In the genomic region with DNA sequence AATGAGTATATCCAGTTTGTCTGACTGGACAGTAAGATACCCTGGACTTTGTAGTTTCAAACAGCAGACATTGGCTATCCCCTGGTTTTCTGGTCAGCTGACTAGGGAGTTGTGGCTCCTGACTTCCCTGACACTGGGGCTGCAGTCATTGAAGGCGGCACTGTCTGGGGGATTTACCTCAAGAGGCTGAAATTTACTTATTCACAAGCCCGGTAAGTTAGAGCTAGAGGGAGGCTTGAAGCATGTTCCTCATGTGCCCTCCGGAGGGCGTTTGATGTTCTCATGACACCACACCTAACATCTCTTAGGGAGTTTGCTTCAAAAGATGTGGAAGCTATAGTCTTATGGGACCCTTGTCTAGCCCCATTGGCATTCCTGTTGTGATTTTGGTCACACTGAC, we compare ENCODE assay signal across 1 mouse cellular context.
TF ChIP-seq lines count a peak whose summit lies in the region.

No protein-coding gene starts in this region.

TF ChIP-seq in CH12.LX, 34 proteins besides CTCF, POLR2A, EP300 and RAD21 (continued from another document):
- no peak for TF ChIP-seq GABPA (IDR thresholded peaks at IDR 0.05; ENCODE audit: insufficient replicate concordance, low read depth, low read length)
- no peak for TF ChIP-seq ZC3H11A (IDR thresholded peaks at IDR 0.05; ENCODE audit: low read depth, low read length)
- TF ChIP-seq ZMIZ1 (IDR thresholded peaks at IDR 0.05; ENCODE audit: low read depth, low read length), result no peak
- TF ChIP-seq E2F4 (IDR thresholded peaks at IDR 0.05; ENCODE audit: insufficient replicate concordance, low read depth, low read length), result no peak
- TF ChIP-seq MAZ (IDR thresholded peaks at IDR 0.05; ENCODE audit: low read depth, low read length), result no peak
- no peak for TF ChIP-seq CHD2 (IDR thresholded peaks at IDR 0.05; ENCODE audit: low read length)
- TF ChIP-seq PAX5 (IDR thresholded peaks at IDR 0.05; ENCODE audit: low read length), result no peak
- TF ChIP-seq MAFK (IDR thresholded peaks at IDR 0.05; ENCODE audit: insufficient replicate concordance, low read length), result no peak
- TF ChIP-seq ETS1 (conservative IDR thresholded peaks at IDR 0.05; ENCODE audit: low read depth, low read length), result 0 out of 2 replicates have a peak, but pooled peaks have one; percentile 23
- TF ChIP-seq SMC3 (IDR thresholded peaks at IDR 0.05; ENCODE audit: low read depth, low read length), result peak; percentile 44
- TF ChIP-seq USF2 (conservative IDR thresholded peaks at IDR 0.05; ENCODE audit: low read depth, low read length), result peak; percentile 31
- no peak for TF ChIP-seq ZNF384 (IDR thresholded peaks at IDR 0.05; ENCODE audit: low read depth, low read length)
- no peak for TF ChIP-seq MYC (IDR thresholded peaks at IDR 0.05; ENCODE audit: low read depth, low read length)
- no peak for TF ChIP-seq MEF2A (IDR thresholded peaks at IDR 0.05; ENCODE audit: borderline replicate concordance, low read depth, low read length)
- no peak for TF ChIP-seq UBTF (IDR thresholded peaks at IDR 0.05; ENCODE audit: low read depth, low read length)
- no peak for TF ChIP-seq HCFC1 (IDR thresholded peaks at IDR 0.05; ENCODE audit: low read depth, low read length)
- no peak for TF ChIP-seq CHD1 (IDR thresholded peaks at IDR 0.05; ENCODE audit: low read depth, low read length)
- no peak for TF ChIP-seq TCF12 (IDR thresholded peaks at IDR 0.05; ENCODE audit: low read depth, low read length)
